Mouse (Mus musculus) CH12.LX (cell line): ENCODE results near the gene Lmod3. TPM values are rescaled to one million over a fixed set of nuclear protein-coding genes. Genes with fewer than 3 reads are reported as not detected.
A peak's percentile ranks its signal among the peaks of the same experiment; 100 is the strongest.

Experiments used
- DNase-seq: peaks from one replicate; pipeline ENCODE4 v3.0.0-alpha.2; 2013; ENCODE audit errors: extremely low read depth
- H3K27ac ChIP-seq: 2 replicates; pipeline ENCODE4 v1.5.1; 2012; ENCODE audit warnings: low read depth, mild to moderate bottlenecking, control low read depth, moderate library complexity; ENCODE audit not compliant: insufficient read depth
- H3K27me3 ChIP-seq: replicated peaks from 2 replicates; pipeline ENCODE3; 2012; ENCODE audit warnings: inconsistent platforms
- H3K36me3 ChIP-seq, 2 experiments: replicated peaks in 1 of 2; 2 replicates each; pipeline versions ENCODE3 to v1.6.1; 2012; ENCODE audit warnings: inconsistent platforms in 1 of 2, low read length in 1 of 2, mild to moderate bottlenecking in 1 of 2, mixed read lengths in 1 of 2, moderate library complexity in 1 of 2; ENCODE audit not compliant: control insufficient read depth in 1 of 2, insufficient read depth in 1 of 2
- H3K4me1 ChIP-seq, 2 experiments: 2 replicates each; pipeline ENCODE4 v1.6.1; 2012; ENCODE audit warnings: inconsistent platforms in 1 of 2, moderate library complexity in 1 of 2; ENCODE audit not compliant: insufficient read depth in 2 of 2, control insufficient read depth in 1 of 2
- H3K4me2 ChIP-seq: 2 replicates; pipeline ENCODE4 v1.6.1; 2012; ENCODE audit warnings: low read depth, mild to moderate bottlenecking, control low read depth; ENCODE audit not compliant: poor library complexity, insufficient read depth, severe bottlenecking
- H3K4me3 ChIP-seq, 3 experiments: fragments of 150-350 bp in 1 of 3; sonication (generic) in 1 of 3; replicated peaks in 1 of 3; 2 replicates each; pipeline versions ENCODE3 to v1.5.1; 2011 to 2012; ENCODE audit warnings: low read depth in 2 of 3, low read length in 2 of 3, mild to moderate bottlenecking in 2 of 3, moderate library complexity in 2 of 3, control low read depth in 1 of 3, improper control_type of control experiment in 1 of 3, inconsistent platforms in 1 of 3, mixed read lengths in 1 of 3; ENCODE audit not compliant: poor library complexity in 1 of 3
- H3K79me2 ChIP-seq: replicated peaks from 2 replicates; pipeline ENCODE4 v1.6.1; 2012; ENCODE audit warnings: mild to moderate bottlenecking, moderate library complexity; ENCODE audit not compliant: control insufficient read depth, poor library complexity, insufficient read depth, severe bottlenecking; ENCODE audit errors: extremely low read depth
- H3K9ac ChIP-seq: 2 replicates; pipeline ENCODE4 v1.6.1; 2012; ENCODE audit warnings: low read depth, mild to moderate bottlenecking, control low read depth, moderate library complexity; ENCODE audit not compliant: insufficient read depth
- H3K9me3 ChIP-seq: replicated peaks from 2 replicates; pipeline ENCODE3; 2012; ENCODE audit warnings: low read length, inconsistent platforms, mixed read lengths
- BHLHE40 ChIP-seq: IDR thresholded peaks from 2 replicates; pipeline ENCODE4 v1.6.1; 2011; ENCODE audit warnings: mild to moderate bottlenecking, low read depth, low read length, improper control_type of control experiment
- CHD2 ChIP-seq: IDR thresholded peaks from 2 replicates; pipeline ENCODE4 v1.6.1; 2011; ENCODE audit warnings: low read length, improper control_type of control experiment
- CTCF ChIP-seq, 2 experiments: IDR thresholded peaks in 1 of 2; conservative IDR thresholded peaks in 1 of 2; 2 replicates each; pipeline ENCODE4 v1.5.1; 2011 to 2012; ENCODE audit warnings: low read depth in 2 of 2, low read length in 2 of 2, improper control_type of control experiment in 1 of 2, inconsistent platforms in 1 of 2, mild to moderate bottlenecking in 1 of 2, moderate library complexity in 1 of 2
- ELF1 ChIP-seq: IDR thresholded peaks from 2 replicates; pipeline ENCODE4 v1.6.1; 2014; ENCODE audit warnings: low read depth, mild to moderate bottlenecking, inconsistent platforms, low read length, improper control_type of control experiment
- EP300 ChIP-seq: IDR thresholded peaks from 2 replicates; pipeline ENCODE4 v1.6.1; 2011; ENCODE audit warnings: low read length, improper control_type of control experiment
- ETS1 ChIP-seq: conservative IDR thresholded peaks from 2 replicates; pipeline ENCODE4 v1.6.1; 2012; ENCODE audit warnings: low read depth, mild to moderate bottlenecking, inconsistent platforms, low read length, improper control_type of control experiment, moderate library complexity
- HCFC1 ChIP-seq: IDR thresholded peaks from 2 replicates; pipeline ENCODE4 v1.6.1; 2012; ENCODE audit warnings: low read depth, mild to moderate bottlenecking, inconsistent platforms, low read length, improper control_type of control experiment
- IRF4 ChIP-seq: IDR thresholded peaks from 2 replicates; pipeline ENCODE4 v1.6.1; 2014; ENCODE audit warnings: low read depth, mild to moderate bottlenecking, inconsistent platforms, low read length, improper control_type of control experiment
- JUN ChIP-seq: IDR thresholded peaks from 2 replicates; pipeline ENCODE4 v1.6.1; 2011; ENCODE audit warnings: low read depth, mild to moderate bottlenecking, low read length, improper control_type of control experiment, moderate library complexity; ENCODE audit not compliant: insufficient read depth
- KAT2A ChIP-seq: IDR thresholded peaks from 2 replicates; pipeline ENCODE4 v1.6.1; 2012; ENCODE audit warnings: low read length, improper control_type of control experiment, inconsistent platforms; ENCODE audit not compliant: insufficient replicate concordance
- MAFK ChIP-seq: IDR thresholded peaks from 2 replicates; pipeline ENCODE4 v1.6.1; 2011; ENCODE audit warnings: low read length, improper control_type of control experiment; ENCODE audit not compliant: insufficient replicate concordance
- MAX ChIP-seq: IDR thresholded peaks from 2 replicates; pipeline ENCODE4 v1.6.1; 2011; ENCODE audit warnings: low read length, improper control_type of control experiment
- MAZ ChIP-seq: IDR thresholded peaks from 2 replicates; pipeline ENCODE4 v1.6.1; 2012; ENCODE audit warnings: low read depth, mild to moderate bottlenecking, inconsistent platforms, low read length, improper control_type of control experiment, moderate library complexity
- MEF2A ChIP-seq: IDR thresholded peaks from 2 replicates; pipeline ENCODE4 v1.6.1; 2014; ENCODE audit warnings: low read depth, mild to moderate bottlenecking, inconsistent platforms, low read length, improper control_type of control experiment, borderline replicate concordance
- MXI1 ChIP-seq: IDR thresholded peaks from 2 replicates; pipeline ENCODE4 v1.6.1; 2011; ENCODE audit warnings: mild to moderate bottlenecking, low read depth, low read length, improper control_type of control experiment
- NELFE ChIP-seq: IDR thresholded peaks from 2 replicates; pipeline ENCODE4 v1.6.1; 2011; ENCODE audit warnings: low read depth, low read length, improper control_type of control experiment
- NRF1 ChIP-seq: IDR thresholded peaks from 2 replicates; pipeline ENCODE4 v1.6.1; 2014; ENCODE audit warnings: low read depth, mild to moderate bottlenecking, inconsistent platforms, low read length, improper control_type of control experiment, moderate library complexity
- POLR2A ChIP-seq: IDR thresholded peaks from 2 replicates; pipeline ENCODE4 v1.6.1; 2011; ENCODE audit warnings: low read depth, mild to moderate bottlenecking, improper control_type of control experiment, low read length
- POLR2AphosphoS2 ChIP-seq: IDR thresholded peaks from 2 replicates; pipeline ENCODE4 v1.6.1; 2011; ENCODE audit warnings: low read depth, low read length, improper control_type of control experiment
- RAD21 ChIP-seq: IDR thresholded peaks from 2 replicates; pipeline ENCODE4 v1.6.1; 2011; ENCODE audit warnings: low read depth, mild to moderate bottlenecking, low read length, improper control_type of control experiment, moderate library complexity
- RCOR1 ChIP-seq: conservative IDR thresholded peaks from 2 replicates; pipeline ENCODE4 v1.6.1; 2012; ENCODE audit warnings: low read depth, mild to moderate bottlenecking, inconsistent platforms, low read length, improper control_type of control experiment
- SIN3A ChIP-seq: IDR thresholded peaks from 2 replicates; pipeline ENCODE4 v1.6.1; 2012; ENCODE audit warnings: low read length, improper control_type of control experiment, inconsistent platforms
- SMC3 ChIP-seq: IDR thresholded peaks from 2 replicates; pipeline ENCODE4 v1.6.1; 2011; ENCODE audit warnings: low read depth, low read length, improper control_type of control experiment
- TBP ChIP-seq: conservative IDR thresholded peaks from 2 replicates; pipeline ENCODE4 v1.6.1; 2011; ENCODE audit warnings: low read depth, low read length, improper control_type of control experiment
- TCF12 ChIP-seq: IDR thresholded peaks from 2 replicates; pipeline ENCODE4 v1.6.1; 2014; ENCODE audit warnings: low read depth, mild to moderate bottlenecking, inconsistent platforms, low read length, improper control_type of control experiment
- UBTF ChIP-seq: IDR thresholded peaks from 2 replicates; pipeline ENCODE4 v1.6.1; 2012; ENCODE audit warnings: low read depth, mild to moderate bottlenecking, inconsistent platforms, low read length, improper control_type of control experiment, moderate library complexity
- dilution Hi-C: fragments of 300-500 bp; cut with MboI; formaldehyde crosslinking; loops from 2 replicates; pipeline ENCODE4 v1.14.3; 2020; ENCODE audit warnings: low sequenced_read_pairs; ENCODE audit not compliant: extremely low pct_unique_long_range_greater_than_20kb, extremely low pct_ligation_motif_present
- in situ Hi-C: fragments of 300-500 bp; cut with MboI; formaldehyde crosslinking; loops from 3 replicates; pipeline ENCODE4 v1.14.3; 2019; ENCODE audit warnings: low sequenced_read_pairs, low pct_ligation_motif_present, low pct_unique_long_range_greater_than_20kb, mixed read lengths
- polyA plus RNA-seq: library from polyadenylated mRNA; unstranded; fragments of >175 nt; gene quantifications from 2 replicates; pipeline ENCODE4 v1.2.1, GENCODE M21; 2012; ENCODE audit warnings: low read depth; ENCODE audit not compliant: insufficient read length
- total RNA-seq, 2 experiments: library from RNA; depleted of rRNA; stranded (reverse); fragments of 300-350 nt in 1 of 2; fragments of >200 nt in 1 of 2; gene quantifications; 2 replicates each; pipeline ENCODE4 v1.2.3; 2012 to 2014

Gene Lmod3
- total and polyA plus RNA-seq, 3 experiments: not detected

- Histone ChIP-seq H3K4me3 (no peak overlapping the region), H3K9me3 (no peaks in the 10 kb centered on the region), H3K27ac (no peak overlapping the region), H3K9ac (no peak overlapping the region), H3K4me1 (peaks cover 21 to 70% of the 10 kb centered on the region in 2 experiments), H3K4me2 (peak overlapping the region; percentile 62), H3K79me2 (no peaks in the 10 kb centered on the region), H3K27me3 (no peaks in the 10 kb centered on the region), H3K36me3 (no peaks in the 10 kb centered on the region)
- dilution Hi-C loops (no loop called here), in situ Hi-C loops (loop anchor here (10.0 kb wide), 1 partner anchor 111 kb away; no protein-coding TSS in a partner anchor)
- DNase-seq: peak; percentile 83
- TF ChIP-seq NELFE: no peak; the same call in 1 of the 2 replicates
- no peak for TF ChIP-seq JUN
- TF ChIP-seq MXI1: no peak; the same call in 1 of the 2 replicates
- no peak for TF ChIP-seq RAD21
- TF ChIP-seq MEF2A: no peak; the same call in 1 of the 2 replicates
- peak; percentile 70 for TF ChIP-seq NRF1
- no peak for TF ChIP-seq BHLHE40
- no peak for TF ChIP-seq MAZ
- peak; percentile 34; the same call in 1 of the 2 replicates for TF ChIP-seq POLR2A
- TF ChIP-seq TCF12: peak; percentile 46
- 0 out of 2 replicates have a peak, but pooled peaks have one; percentile 5 for TF ChIP-seq MAFK
- 0 out of 2 replicates have a peak, but pooled peaks have one; percentile 22 for TF ChIP-seq MAX
- no peak for TF ChIP-seq UBTF
- no peak for TF ChIP-seq SMC3
- no peak for TF ChIP-seq CTCF (conservative IDR thresholded peaks at IDR 0.05 in 1 of 2, IDR thresholded peaks at IDR 0.05 in 1 of 2; ENCODE audit: low read depth in 2 of 2, low read length in 2 of 2)
- peak; percentile 78 for TF ChIP-seq CHD2
- TF ChIP-seq ELF1: peak; percentile 62
- TF ChIP-seq TBP: no peak
- 0 out of 2 replicates have a peak, but pooled peaks have one; percentile 47 for TF ChIP-seq SIN3A
- peak; percentile 52; the same call in 1 of the 2 replicates for TF ChIP-seq ETS1
- TF ChIP-seq HCFC1: peak; percentile 15; the same call in 1 of the 2 replicates
- no peak for TF ChIP-seq KAT2A
- TF ChIP-seq EP300: peak; percentile 55; the same call in 1 of the 2 replicates
- peak; percentile 54 for TF ChIP-seq IRF4
- TF ChIP-seq POLR2AphosphoS2: no peak
- TF ChIP-seq RCOR1: no peak
Observed at GRCm38 (mm10) chr6:97293667-97294569, 41.4 kb upstream of the Lmod3 start.
